Mouse (Mus musculus) CD4-positive, CD25-positive, alpha-beta regulatory T cell, adult 4 months (primary cell): ENCODE measurements around the gene Wnt7b. TPM values are rescaled to one million over a fixed set of nuclear protein-coding genes. Genes with fewer than 3 reads are reported as not detected.

Experiments used
- ATAC-seq: one replicate; pipeline ENCODE4 v1.8.0; 2017
- polyA plus RNA-seq, 2 experiments: library from polyadenylated mRNA; unstranded; fragments of 100-300 nt; shearing (Covaris generic); gene quantifications; one replicate each; pipeline ENCODE4 v1.2.1; 2017

The Wnt7b gene
- not detected for polyA plus RNA-seq

GRCm38 (mm10) chr15:85582356-85582910, at the start of gene Wnt7b:
Gene Wnt7b (minus strand): TSS chr15:85582473.
- ATAC-seq, result no peak

- no peak for ATAC-seq
Measured at GRCm38 (mm10) chr15:85631591-85631990, 49.3 kb upstream of the Wnt7b start.

GRCm38 (mm10) chr15:85629924-85630545, 47.8 kb upstream of the Wnt7b start:
- no peak for ATAC-seq

GRCm38 (mm10) chr15:85625666-85626279, 43.5 kb upstream of the Wnt7b start:
- no peak for ATAC-seq

- ATAC-seq, result no peak
Measured at GRCm38 (mm10) chr15:85622213-85622612, 39.9 kb upstream of the Wnt7b start.

GRCm38 (mm10) chr15:85615537-85616100, 33.3 kb upstream of the Wnt7b start:
- ATAC-seq, result no peak

GRCm38 (mm10) chr15:85615075-85615474, 32.8 kb upstream of the Wnt7b start:
- ATAC-seq, result no peak

GRCm38 (mm10) chr15:85613358-85614266, 31.3 kb upstream of the Wnt7b start:
- no peak for ATAC-seq

- no peak for ATAC-seq
Measured at GRCm38 (mm10) chr15:85612660-85613357, 30.5 kb upstream of the Wnt7b start.

- ATAC-seq, result no peak
Measured at GRCm38 (mm10) chr15:85611701-85612520, 29.6 kb upstream of the Wnt7b start.

- peak; percentile 90 for ATAC-seq
Measured at GRCm38 (mm10) chr15:85610618-85611218, 28.4 kb upstream of the Wnt7b start.

GRCm38 (mm10) chr15:85610120-85610519, 27.8 kb upstream of the Wnt7b start:
- no peak for ATAC-seq

- no peak for ATAC-seq
Measured at GRCm38 (mm10) chr15:85609266-85610004, 27.2 kb upstream of the Wnt7b start.

- no peak for ATAC-seq
Measured at GRCm38 (mm10) chr15:85605962-85606610, 23.8 kb upstream of the Wnt7b start.

- no peak for ATAC-seq
Measured at GRCm38 (mm10) chr15:85604938-85605337, 22.7 kb upstream of the Wnt7b start.

GRCm38 (mm10) chr15:85604507-85604906, 22.2 kb upstream of the Wnt7b start:
- no peak for ATAC-seq

GRCm38 (mm10) chr15:85603422-85603821, 21.1 kb upstream of the Wnt7b start:
- no peak for ATAC-seq

- no peak for ATAC-seq
Measured at GRCm38 (mm10) chr15:85602733-85603132, 20.5 kb upstream of the Wnt7b start.

GRCm38 (mm10) chr15:85602021-85602420, 19.7 kb upstream of the Wnt7b start:
- ATAC-seq, result no peak

GRCm38 (mm10) chr15:85601202-85601601, 18.9 kb upstream of the Wnt7b start:
- no peak for ATAC-seq
